Mouse (Mus musculus): ENCODE measurements around the gene Pycard.
"Not testable (repeated sequence)": the region's sequence is repeated elsewhere in the genome, so short reads cannot be mapped to it uniquely, and the experiment has no call there.

Gene Pycard

DNA sequence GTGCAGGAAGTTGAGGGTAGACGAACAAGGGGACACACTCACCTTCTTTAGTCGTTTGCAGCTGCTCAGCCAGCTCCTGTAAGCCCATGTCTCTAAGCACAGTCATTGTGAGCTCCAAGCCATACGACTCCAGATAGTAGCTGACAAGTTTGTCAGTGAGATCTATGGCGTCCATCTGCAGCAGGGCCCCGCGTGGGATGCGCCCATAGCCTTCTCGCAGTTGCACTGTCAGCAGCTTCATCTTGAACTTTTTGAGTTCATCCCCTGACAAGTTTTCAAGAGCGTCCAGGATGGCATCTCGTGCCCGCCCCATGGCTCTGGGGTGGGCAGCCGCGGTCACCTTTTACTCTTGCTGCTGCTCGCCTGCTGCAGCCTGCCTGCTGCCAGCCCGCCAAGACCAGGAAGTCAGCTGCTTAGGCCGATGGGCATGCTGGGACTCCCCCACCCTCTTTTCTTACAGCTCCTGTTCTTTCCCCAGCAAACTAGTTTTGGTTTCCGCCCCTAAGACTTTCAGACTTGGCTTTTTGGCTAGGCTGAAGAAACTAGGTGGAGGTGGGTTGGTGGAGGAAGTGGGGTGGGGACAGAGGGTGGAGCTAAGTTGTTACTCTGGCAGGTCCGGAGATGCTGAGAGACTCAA is at the start of gene Pycard:
Gene Pycard, minus strand, starts transcription at position 527 of the 637 bp plus-strand sequence.
- DNase-seq, result peak; percentile 62

GRCm38 (mm10) chr7:128042161-128042820 is 48.6 kb upstream of the Pycard start:
- DNase-seq, result not testable (repeated sequence)

GRCm38 (mm10) chr7:128033616-128034015 is 39.9 kb upstream of the Pycard start:
- no peak for DNase-seq

DNA sequence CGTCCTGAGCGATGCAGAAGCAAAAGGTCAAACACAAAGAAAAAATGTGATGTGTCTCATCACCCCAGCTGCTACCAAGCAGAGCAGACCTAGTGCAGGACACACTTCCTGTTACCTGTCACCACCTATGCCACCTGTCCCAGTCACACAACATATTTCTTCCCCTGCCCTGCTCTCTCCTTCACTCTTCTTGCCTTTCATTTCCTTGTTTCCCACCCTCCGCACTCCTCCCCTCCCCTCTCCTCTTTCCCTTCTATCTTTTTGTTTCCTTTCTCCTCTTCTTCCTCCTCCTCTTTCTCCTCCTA is 39.3 kb upstream of the Pycard start:
- DNase-seq, result no peak

DNA sequence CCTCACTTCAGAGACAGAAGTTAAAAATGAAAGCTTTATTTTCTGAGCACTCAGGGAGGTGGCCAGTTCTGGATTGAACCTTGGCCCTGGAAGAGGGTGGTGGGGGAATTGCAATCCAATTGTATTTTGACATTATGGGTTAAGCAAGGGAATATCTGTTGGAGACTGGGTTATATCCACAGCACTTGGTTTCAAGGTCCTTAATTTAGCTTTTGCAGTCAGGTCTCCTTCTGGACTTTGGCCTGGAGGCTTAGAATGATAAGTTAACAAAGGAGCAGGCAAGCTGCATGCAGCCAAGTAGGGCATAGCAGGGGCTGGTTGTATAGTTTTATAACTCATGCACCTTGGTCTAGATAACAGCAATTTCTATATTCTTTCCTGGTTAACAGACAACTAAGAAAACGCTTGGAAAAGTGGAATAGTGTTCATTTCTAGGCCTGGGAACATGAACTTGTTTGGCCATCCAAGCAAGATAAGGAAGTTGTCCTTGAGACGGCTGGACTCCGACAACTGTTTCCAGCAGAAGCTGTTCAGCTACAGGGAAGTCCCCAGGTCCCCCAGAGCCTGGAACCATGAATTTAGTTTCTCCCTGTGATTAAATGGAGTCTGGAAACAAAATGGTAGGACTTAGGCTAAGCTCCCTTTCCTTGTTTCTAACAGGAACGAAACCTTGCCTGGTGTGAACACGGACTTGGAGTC is 38.8 kb upstream of the Pycard start:
- DNase-seq, result no peak

DNA sequence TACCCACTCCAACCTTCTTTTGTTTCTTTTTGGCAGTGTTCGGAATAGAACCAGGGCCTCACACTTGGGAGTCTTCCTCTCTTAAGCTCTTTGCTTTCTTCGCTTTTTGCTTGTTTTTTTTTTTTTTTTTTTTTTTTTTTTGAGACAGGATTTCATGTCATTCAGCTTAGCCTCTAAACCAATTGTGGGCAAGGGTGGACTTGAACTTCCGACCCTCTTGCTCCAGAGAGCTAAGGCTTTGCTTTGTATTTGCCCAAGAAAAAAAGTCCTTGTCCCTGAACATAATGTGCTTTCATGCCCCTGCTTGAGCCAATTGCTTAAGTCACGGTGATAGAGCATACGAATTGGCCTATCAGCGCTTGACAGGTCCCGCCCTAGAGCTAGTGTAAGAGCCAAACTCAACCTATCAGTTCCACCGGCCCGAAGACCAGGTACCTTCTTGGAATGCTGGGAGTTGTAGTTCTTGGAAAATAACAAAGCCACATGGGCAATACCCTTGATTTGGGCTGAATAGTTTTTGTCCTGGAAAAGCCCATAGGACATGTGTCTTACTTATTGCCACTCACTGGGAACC is 37.8 kb upstream of the Pycard start:
- DNase-seq, result no peak

DNA sequence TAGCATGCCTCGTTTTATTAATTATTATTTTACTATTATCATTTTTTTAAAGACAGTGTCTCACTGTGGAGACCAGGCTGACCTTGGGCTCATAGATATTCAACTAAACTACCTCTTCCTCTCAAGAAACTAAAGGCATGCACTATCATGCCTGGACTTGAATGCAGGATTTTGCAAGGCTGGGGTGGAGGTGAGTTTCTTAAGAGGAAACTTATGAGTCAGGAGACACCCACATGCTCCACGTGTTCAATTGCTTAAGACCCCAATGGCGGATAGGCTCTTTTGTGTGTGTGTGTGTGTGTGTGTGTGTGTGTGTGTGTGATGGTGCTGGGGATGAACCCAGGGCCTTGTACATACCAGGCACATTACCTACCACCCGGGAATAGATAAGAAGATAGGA is 31.7 kb upstream of the Pycard start:
- DNase-seq, result no peak

DNA sequence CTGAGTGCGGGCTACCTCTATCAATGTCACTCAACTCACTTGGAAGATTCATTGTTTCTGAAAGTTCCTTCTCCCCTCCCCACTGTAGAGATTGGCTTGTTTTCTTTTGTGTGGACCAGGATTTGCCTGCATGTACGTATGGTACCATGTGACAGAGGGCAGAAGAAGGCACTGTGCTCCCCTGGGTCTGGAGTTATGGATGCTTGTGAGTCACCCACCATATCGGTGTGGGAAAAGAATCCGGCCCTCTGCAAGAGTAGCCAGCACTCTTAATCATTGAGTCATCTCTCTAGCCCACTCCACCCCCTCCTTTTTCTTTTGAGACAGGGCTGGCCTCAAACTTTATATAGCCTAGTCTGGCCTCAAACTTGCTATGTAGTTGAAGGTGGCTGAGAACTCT is 31.3 kb upstream of the Pycard start:
- DNase-seq, result no peak

DNA sequence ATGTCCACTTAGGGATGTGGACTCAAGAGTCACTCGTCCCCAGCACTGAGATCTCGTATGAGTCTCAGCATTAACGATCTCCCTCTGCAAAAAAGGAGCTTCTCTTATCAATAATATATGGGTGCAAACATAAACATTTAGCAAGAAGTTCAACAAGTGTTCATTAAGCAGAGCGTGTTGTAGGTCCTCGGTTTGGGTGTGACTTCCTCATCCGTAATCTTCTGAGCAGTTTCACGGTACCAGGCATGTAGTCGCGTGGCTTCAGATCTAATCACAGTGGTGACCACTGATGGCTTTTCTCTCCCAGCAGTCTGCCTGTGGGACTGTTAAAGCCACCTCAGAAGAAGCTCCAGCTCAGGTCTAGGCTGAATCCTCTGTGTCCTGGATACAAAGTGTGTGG is 30.7 kb upstream of the Pycard start:
- no peak for DNase-seq

DNA sequence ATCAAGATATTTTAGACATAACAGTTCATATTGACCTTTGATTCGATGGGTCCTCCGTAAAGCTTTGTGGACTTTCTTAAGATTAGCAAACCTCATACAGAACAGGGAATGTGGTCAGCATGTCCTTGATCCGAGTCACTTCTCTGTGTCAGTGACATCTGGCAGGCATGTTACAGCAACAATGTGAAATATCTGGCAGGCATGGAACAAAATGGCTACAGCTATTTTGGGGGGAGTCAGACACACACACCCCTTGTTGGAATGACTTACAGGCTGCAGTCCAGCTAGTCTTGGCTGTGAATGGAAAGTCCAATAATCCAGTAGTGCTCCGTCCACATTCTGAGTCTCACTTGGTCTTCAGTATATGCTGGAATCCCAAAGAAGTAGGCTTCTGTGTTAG is 29.9 kb upstream of the Pycard start:
- DNase-seq, result no peak

DNA sequence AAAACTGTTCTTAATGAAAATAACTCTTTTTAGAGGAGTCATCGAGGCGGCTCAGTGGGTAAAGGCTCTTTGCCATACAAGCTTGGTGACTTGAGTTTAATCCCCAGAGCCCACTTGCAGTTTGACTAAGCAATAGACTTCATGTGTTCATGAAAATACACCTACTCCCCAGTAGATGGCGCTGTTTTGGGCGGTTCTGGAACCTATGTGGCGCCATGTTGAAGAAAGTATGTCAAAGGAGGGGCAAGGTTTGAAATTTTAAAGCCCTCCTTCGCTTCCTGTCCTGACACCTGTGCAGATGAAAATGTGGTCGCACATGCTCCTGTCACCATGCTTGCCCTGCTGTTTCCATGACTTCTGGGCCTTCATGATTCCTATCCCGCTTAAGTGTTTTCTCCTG is 29.3 kb upstream of the Pycard start:
- no peak for DNase-seq

DNA sequence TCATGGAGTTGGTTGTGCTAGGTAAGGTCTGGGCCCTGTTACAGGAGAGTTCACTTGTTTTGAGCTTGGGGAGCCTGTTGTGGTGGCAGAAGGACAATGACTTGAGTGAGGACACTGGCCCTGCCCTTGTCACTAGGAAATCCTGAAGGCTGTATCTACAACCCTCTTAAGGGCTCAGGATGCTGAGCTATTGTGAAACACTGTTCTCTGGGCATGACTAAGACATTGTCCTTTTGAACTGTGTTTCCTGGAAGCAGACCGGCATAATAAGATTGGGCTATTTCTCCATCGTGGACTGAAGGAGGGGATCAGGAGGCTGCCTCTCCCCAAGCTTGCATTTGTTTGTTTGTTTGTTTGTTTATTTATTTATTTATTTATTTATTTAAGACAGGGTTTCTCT is 25.5 kb upstream of the Pycard start:
- no peak for DNase-seq

DNA sequence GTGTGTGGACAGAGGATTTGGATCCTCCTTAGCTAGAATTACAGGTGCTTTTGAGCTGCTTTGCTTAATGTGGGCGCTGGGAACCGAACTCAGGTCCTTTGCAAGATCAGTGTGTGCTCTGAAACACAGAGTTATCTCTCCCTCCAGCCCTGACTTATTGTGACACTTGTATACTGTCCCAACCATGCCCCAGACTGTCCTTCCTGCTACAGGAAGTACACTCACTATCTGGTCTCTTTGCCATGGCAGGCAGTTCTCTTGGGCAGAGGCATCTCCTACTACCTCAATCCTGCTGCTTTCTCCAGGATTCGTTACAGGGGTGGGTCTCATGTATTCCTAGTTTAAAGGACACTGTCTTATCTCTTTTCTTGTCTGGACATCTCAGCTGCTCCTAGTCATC is 24.6 kb upstream of the Pycard start:
- DNase-seq, result no peak

GRCm38 (mm10) chr7:128016650-128017049 is 23.0 kb upstream of the Pycard start:
- no peak for DNase-seq

- DNase-seq, result not testable (repeated sequence)
These were observed 22.5 kb upstream of the Pycard start for GRCm38 (mm10) chr7:128016134-128016533.

DNA sequence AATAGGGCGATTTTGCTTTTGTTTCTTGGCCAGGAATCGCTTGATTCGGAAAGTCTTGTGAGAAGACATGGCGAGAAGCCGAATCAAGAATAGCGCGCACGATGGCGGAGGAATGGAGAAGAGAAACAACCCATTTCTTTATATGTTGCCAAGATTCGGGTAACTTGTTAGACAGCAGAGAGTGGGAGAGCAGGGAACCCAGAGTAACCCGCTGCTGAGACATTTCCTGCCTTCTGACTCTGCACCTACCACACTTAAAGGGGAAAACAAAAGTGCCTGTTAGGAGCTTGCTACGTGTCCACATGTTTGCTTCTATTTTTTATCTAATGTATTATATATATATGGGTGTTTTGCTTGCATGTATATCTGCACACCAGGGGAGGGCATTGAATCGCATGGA is 19.4 kb upstream of the Pycard start:
- no peak for DNase-seq

DNA sequence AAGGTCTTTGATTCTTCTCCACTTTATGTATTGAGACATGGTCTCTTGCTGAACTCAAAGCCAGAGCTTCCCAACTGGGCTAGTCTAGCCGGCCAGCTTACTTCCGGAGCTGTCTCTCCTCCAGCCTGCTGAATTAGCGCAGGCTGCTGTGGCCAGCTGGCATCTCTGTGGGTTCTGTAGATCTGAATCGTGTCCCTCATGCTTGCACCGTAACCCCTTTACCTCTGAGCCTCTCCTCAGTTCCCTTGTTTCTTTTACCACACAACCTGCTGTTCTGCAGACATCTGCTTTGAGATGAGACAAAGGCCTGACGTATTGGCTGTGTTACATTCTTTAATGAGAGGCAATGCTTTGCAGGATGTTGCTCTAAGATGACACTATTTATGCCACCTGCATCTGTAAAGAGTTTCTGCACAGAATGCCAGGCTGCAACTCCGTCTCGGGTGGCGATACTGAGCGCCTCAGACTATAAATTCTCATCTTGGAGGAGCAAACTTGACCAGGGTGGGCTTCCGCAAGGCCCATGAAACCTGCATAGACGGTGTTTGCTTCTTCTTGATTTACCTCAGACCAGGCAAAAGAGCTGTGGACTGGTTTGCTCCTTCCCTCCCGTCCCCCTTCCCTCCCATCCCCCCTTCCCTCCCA is 18.6 kb upstream of the Pycard start:
- no peak for DNase-seq

DNA sequence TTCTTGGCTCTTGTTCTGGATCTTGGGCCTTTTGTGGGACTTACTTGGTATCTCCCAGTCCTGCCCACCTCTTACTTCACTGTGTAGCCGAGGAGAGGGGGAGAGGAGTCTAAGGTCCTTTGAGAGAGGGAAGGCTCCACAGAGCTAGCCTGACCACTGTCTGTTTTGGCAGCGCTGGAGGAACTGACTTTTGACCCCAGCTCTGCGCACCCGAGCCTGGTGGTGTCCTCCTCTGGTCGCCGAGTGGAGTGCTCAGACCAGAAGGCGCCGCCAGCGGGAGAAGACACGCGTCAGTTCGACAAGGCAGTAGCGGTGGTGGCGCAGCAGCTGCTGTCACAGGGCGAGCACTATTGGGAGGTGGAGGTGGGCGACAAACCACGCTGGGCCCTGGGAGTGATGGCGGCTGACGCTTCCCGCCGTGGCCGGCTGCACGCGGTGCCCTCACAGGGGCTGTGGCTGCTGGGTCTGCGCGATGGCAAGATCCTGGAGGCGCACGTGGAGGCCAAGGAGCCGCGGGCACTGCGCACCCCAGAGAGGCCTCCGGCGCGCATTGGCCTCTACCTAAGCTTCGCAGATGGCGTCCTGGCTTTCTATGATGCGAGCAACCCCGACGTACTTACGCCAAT is 16.2 kb upstream of the Pycard start:
- DNase-seq, result no peak

DNA sequence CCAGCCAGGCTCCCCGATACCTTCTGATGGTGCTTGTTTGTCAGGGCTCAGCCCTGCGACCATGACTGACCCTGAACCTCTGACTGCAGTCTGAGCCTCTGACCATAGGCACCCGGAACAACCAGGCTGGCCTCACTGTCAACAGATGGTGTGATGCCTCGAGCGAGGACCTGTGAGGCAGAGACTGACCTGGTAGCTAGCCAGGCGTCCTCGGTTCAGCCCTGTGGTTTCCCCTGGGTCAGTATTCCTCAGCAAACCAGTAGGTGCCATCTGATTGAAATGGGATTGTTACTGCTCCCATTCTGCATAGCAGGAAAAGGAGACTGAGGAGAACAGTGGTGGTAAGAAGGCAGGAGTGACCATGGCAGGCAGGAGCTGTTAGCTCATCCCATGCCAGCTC is 12.5 kb upstream of the Pycard start:
- no peak for DNase-seq

DNA sequence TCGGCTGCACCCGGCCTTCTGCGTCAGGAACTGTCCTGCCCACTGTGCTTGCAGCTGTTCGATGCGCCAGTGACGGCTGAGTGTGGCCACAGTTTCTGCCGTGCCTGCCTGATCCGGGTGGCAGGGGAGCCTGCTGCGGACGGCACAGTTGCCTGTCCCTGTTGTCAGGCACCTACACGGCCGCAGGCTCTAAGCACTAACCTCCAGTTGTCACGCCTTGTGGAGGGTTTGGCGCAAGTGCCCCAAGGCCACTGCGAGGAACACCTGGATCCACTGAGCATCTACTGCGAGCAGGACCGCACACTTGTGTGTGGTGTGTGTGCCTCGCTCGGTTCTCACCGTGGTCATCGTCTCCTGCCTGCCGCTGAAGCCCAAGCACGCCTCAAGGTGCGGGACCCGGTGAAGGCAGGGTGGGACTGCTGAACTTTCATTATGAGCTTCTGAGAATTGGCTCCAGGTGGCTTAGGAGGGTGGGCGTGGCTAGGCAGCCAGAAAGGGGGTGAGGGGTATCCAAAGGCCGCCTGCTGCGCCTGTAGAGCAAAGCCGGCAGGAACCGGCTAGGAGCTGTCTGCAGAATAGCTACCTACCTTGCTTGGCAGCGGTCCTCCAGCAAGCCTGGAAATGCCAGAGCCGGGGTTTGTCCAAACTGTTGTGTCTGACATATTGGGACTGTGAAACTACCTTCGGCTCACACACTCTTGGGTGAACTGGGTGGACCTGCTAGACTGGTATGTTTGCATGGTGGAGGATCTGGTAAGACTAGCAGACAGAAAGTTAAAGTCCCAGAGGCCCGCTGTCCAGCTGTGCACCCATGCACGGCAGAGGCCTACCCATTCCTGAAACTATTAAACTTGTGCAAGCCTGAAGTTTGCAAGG is 11.1 kb upstream of the Pycard start:
- peak; percentile 40 for DNase-seq

DNA sequence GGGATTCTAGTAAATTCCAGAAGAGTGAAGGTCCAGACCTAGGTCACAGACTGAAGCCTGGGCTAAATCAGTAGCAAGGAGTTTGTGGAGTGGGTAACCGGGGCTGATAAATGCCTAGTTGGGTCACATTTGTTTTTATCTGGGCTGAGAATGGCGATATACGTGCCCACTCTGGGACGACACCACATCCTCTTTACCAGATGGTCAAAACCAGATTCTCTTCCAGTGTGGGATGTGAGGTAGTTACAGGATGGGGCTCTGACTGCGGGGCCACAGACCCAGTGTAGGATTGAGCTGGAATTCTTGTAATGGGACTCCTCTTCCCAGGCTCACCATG is 10.5 kb upstream of the Pycard start:
- DNase-seq, result no peak

GRCm38 (mm10) chr7:128003688-128004087 is 10.0 kb upstream of the Pycard start, which contains the start of gene Trim72:
Gene Trim72, plus strand, starts transcription at chr7:128003949.
- no peak for DNase-seq

Measured in lung, postnatal 10 days (tissue).